In the genomic region with DNA sequence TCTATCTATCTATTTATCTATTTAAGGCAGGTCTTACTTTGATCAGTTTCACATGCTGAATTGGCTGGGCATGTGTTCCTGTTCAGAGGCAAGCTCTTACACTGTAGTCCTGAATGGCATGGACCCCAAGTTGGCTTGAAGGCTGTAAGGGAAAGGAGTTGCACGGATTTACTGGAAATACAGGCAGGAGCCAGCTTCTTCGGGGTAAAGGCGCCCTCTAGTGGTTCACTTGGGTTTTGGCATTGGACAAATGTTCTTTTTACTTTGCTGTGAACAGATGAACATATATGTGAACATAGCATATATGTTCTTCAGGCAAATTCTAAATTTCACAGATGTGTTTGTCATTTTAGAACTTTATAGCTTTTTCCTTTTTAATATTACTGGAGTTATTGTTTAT, we compare ENCODE assay signal across 9 mouse cellular contexts. TPM values are rescaled to one million over a fixed set of nuclear protein-coding genes. Genes with fewer than 3 reads are reported as not detected.
DNase-seq lines count a peak whose midpoint lies in the region; ATAC-seq lines count a peak whose summit lies in the region.
"Had no signal": no experiment of that assay in that cellular context is flagged by ENCODE, and none has a peak within 500 bp of the region (broad histone marks: within the 10 kb centered on the region; RNA-seq: fewer than 3 reads in every experiment).

No protein-coding gene starts in this region.

- H3K9me3 ChIP-seq in forebrain, embryonic 14.5 days (replicated peaks; ENCODE audit: control insufficient read depth, low read length), result no peaks in the 10 kb centered on the region
- H3K9me3 ChIP-seq in forebrain, embryonic 13.5 days (replicated peaks), result no peaks in the 10 kb centered on the region
- H3K9me3 ChIP-seq: liver, embryonic 15.5 days had no signal

- peak; percentile 88 for DNase-seq in forebrain, embryonic 14.5 days (ENCODE audit: low spot score)
- DNase-seq in CD4-positive helper T cell, adult 2 months (ENCODE audit: low read depth, low spot score), result peak; percentile 81
- DNase-seq in c-Kit-positive CD71-negative TER-119-negative erythroid progenitor cells, embryonic 14.5 days (ENCODE audit: low read depth), result peak; percentile 57
- peak; percentile 81 for DNase-seq in gastrocnemius, adult 18-20 months (ENCODE audit: low spot score)
- peak; percentile 49 to 69 for DNase-seq in layer of hippocampus, adult 8-10 months (ENCODE audit: low spot score in 2 of 2)
- DNase-seq in lung, postnatal 36 days, result peak; percentile 87
- peak; percentile 31 to 50 for DNase-seq in spleen, postnatal 36 days (ENCODE audit: low spot score in 2 of 2)

- H3K4me2 ChIP-seq in forebrain, embryonic 14.5 days (ENCODE audit: low read length), result no peak overlapping the region
- no peak overlapping the region for H3K4me2 ChIP-seq in forebrain, embryonic 13.5 days
- H3K4me2 ChIP-seq: liver, embryonic 15.5 days had no signal

- no peak overlapping the region for H3K9ac ChIP-seq in forebrain, embryonic 14.5 days (ENCODE audit: low read length)
- H3K9ac ChIP-seq in forebrain, embryonic 13.5 days, result no peak overlapping the region
- H3K9ac ChIP-seq: liver, embryonic 15.5 days had no signal

- no peak for ATAC-seq in forebrain, embryonic 14.5 days
- ATAC-seq in forebrain, embryonic 13.5 days, result no peak

- H3K4me3 ChIP-seq in forebrain, embryonic 14.5 days (ENCODE audit: low read depth, low read length), result no peak overlapping the region
- H3K4me3 ChIP-seq in forebrain, embryonic 13.5 days, result no peak overlapping the region
- H3K4me3 ChIP-seq: liver, embryonic 15.5 days had no signal

- WGBS in forebrain, embryonic 14.5 days, result 0% methylated on average over 3 of the region's 3 CpGs
- 0% methylated on average over 3 of the region's 3 CpGs for WGBS in forebrain, embryonic 13.5 days

- peaks cover 56% of the 10 kb centered on the region for H3K36me3 ChIP-seq in forebrain, embryonic 14.5 days (ENCODE audit: control insufficient read depth, insufficient read depth, low read length)
- peaks cover 41% of the 10 kb centered on the region for H3K36me3 ChIP-seq in forebrain, embryonic 13.5 days (ENCODE audit: poor library complexity, severe bottlenecking)

- H3K27me3 ChIP-seq in forebrain, embryonic 14.5 days (replicated peaks; ENCODE audit: control insufficient read depth, insufficient read depth, low read length), result no peaks in the 10 kb centered on the region
- no peaks in the 10 kb centered on the region for H3K27me3 ChIP-seq in forebrain, embryonic 13.5 days
- H3K27me3 ChIP-seq: liver, embryonic 15.5 days had no signal

- H3K4me1 ChIP-seq in forebrain, embryonic 14.5 days (ENCODE audit: control insufficient read depth, insufficient read depth, low read length), result peaks cover 12% of the 10 kb centered on the region
- H3K4me1 ChIP-seq in forebrain, embryonic 13.5 days, result peaks cover 43% of the 10 kb centered on the region

- no peak overlapping the region for H3K27ac ChIP-seq in forebrain, embryonic 14.5 days (ENCODE audit: low read depth, low read length)
- no peak overlapping the region for H3K27ac ChIP-seq in forebrain, embryonic 13.5 days
- H3K27ac ChIP-seq: liver, embryonic 15.5 days had no signal

RNA-seq across cellular contexts. Expression of a gene that starts 2.5 kb away (rescaled TPM):
- polyA plus RNA-seq in forebrain, embryonic 14.5 days (2014; fragmentation: Nextera tagmentation; extraction: Ambion mirVana), result 461 and 608 TPM in 2 replicates
- 473 and 507 TPM in 2 replicates for polyA plus RNA-seq in forebrain, embryonic 13.5 days (2015; fragmentation: Nextera tagmentation; extraction: Ambion mirVana)
- 100 to 1,000 TPM; 375 to 377 TPM for total RNA-seq in gastrocnemius, adult 18-20 months (2021)
- total RNA-seq in layer of hippocampus, adult 8-10 months (2022), result 100 to 1,000 TPM; 196 to 215 (median 203) TPM

RNA-seq across cellular contexts. Expression of a gene that starts 2.5 kb away (rescaled TPM):
- 624 and 885 TPM in 2 replicates for polyA plus RNA-seq in forebrain, embryonic 14.5 days (2014; fragmentation: Nextera tagmentation; extraction: Ambion mirVana)
- polyA plus RNA-seq in forebrain, embryonic 13.5 days (2015; fragmentation: Nextera tagmentation; extraction: Ambion mirVana), result 779 and 868 TPM in 2 replicates
- total RNA-seq in gastrocnemius, adult 18-20 months (2021), result 100 to 1,000 TPM; 586 to 627 TPM
- 100 to 1,000 TPM; 686 to 890 (median 782) TPM for total RNA-seq in layer of hippocampus, adult 8-10 months (2022)

RNA-seq across cellular contexts. Expression of a gene that starts 16.0 kb away (rescaled TPM):
- 66.8 and 86.0 TPM in 2 replicates for polyA plus RNA-seq in forebrain, embryonic 14.5 days (2014; fragmentation: Nextera tagmentation; extraction: Ambion mirVana)
- 60.1 and 66.1 TPM in 2 replicates for polyA plus RNA-seq in forebrain, embryonic 13.5 days (2015; fragmentation: Nextera tagmentation; extraction: Ambion mirVana)
- total RNA-seq in gastrocnemius, adult 18-20 months (2021), result 10 to 100 TPM; 14.8 to 15.2 TPM
- total RNA-seq in layer of hippocampus, adult 8-10 months (2022), result 10 to 100 TPM; 22.8 to 26.0 (median 25.1) TPM

RNA-seq across cellular contexts. Expression of a gene that starts 16.5 kb away (rescaled TPM):
- 35.6 and 37.2 TPM in 2 replicates for polyA plus RNA-seq in forebrain, embryonic 14.5 days (2014; fragmentation: Nextera tagmentation; extraction: Ambion mirVana)
- polyA plus RNA-seq in forebrain, embryonic 13.5 days (2015; fragmentation: Nextera tagmentation; extraction: Ambion mirVana), result 27.3 and 29.0 TPM in 2 replicates
- total RNA-seq in gastrocnemius, adult 18-20 months (2021), result 10 to 100 TPM; 13.4 to 16.6 TPM
- 10 to 100 TPM; 26.9 to 41.2 (median 31.4) TPM for total RNA-seq in layer of hippocampus, adult 8-10 months (2022)

RNA-seq across cellular contexts. Expression of a gene that starts 45.2 kb away (rescaled TPM):
- 15.2 and 15.8 TPM in 2 replicates for polyA plus RNA-seq in forebrain, embryonic 14.5 days (2014; fragmentation: Nextera tagmentation; extraction: Ambion mirVana)
- polyA plus RNA-seq in forebrain, embryonic 13.5 days (2015; fragmentation: Nextera tagmentation; extraction: Ambion mirVana), result 8.6 and 10.0 TPM in 2 replicates
- total RNA-seq in gastrocnemius, adult 18-20 months (2021), result 1 to 10 TPM; 4.3 to 6.6 TPM
- 1 to 10 TPM; 1.7 to 3.0 (median 2.2) TPM for total RNA-seq in layer of hippocampus, adult 8-10 months (2022)
